Mouse (Mus musculus): ENCODE results near the gene Rbm14. TPM values are rescaled to one million over a fixed set of nuclear protein-coding genes. Genes with fewer than 3 reads are reported as not detected.

Rbm14 gene
- polyA plus RNA-seq, 1 experiment from 2014 or later: 88.6 TPM

- no peak overlapping the region for H3K27ac ChIP-seq (ENCODE audit: low read length)
- H3K27me3 ChIP-seq (ENCODE audit: control insufficient read depth, insufficient read depth, low read depth, low read length): no peaks in the 10 kb centered on the region
- H3K4me1 ChIP-seq (replicated peaks; ENCODE audit: control insufficient read depth, insufficient read depth, low read length): no peaks in the 10 kb centered on the region
- H3K4me3 ChIP-seq (ENCODE audit: low read length): no peak overlapping the region
- no peak overlapping the region for H3K4me2 ChIP-seq (ENCODE audit: low read depth, low read length)
- no peaks in the 10 kb centered on the region for H3K9me3 ChIP-seq (ENCODE audit: control insufficient read depth, low read length)
- 91% methylated on average over 7 of the region's 7 CpGs for WGBS
- H3K9ac ChIP-seq (ENCODE audit: low read length): no peak overlapping the region
- H3K36me3 ChIP-seq (ENCODE audit: control insufficient read depth, insufficient read depth, low read length): peaks cover 38% of the 10 kb centered on the region
- 0 out of 2 replicates have a peak, but pooled peaks have one; percentile 7 for ATAC-seq (ENCODE audit: low read depth)
Measured at GRCm38 (mm10) chr19:4802691-4803091, 8.7 kb downstream of the Rbm14 start.

- no peak overlapping the region for H3K27ac ChIP-seq (ENCODE audit: low read length)
- peaks cover 7% of the 10 kb centered on the region for H3K4me1 ChIP-seq (replicated peaks; ENCODE audit: control insufficient read depth, insufficient read depth, low read length)
- no peak overlapping the region for H3K9ac ChIP-seq (ENCODE audit: low read length)
- H3K27me3 ChIP-seq (ENCODE audit: control insufficient read depth, insufficient read depth, low read depth, low read length): no peaks in the 10 kb centered on the region
- H3K36me3 ChIP-seq (ENCODE audit: control insufficient read depth, insufficient read depth, low read length): peaks cover 38% of the 10 kb centered on the region
- H3K4me2 ChIP-seq (ENCODE audit: low read depth, low read length): no peak overlapping the region
- WGBS: 92% methylated on average over 5 of the region's 5 CpGs
- H3K9me3 ChIP-seq (ENCODE audit: control insufficient read depth, low read length): no peaks in the 10 kb centered on the region
- ATAC-seq (ENCODE audit: low read depth): no peak
- H3K4me3 ChIP-seq (ENCODE audit: low read length): no peak overlapping the region
Measured at GRCm38 (mm10) chr19:4799083-4799482, 12.4 kb downstream of the Rbm14 start.

GRCm38 (mm10) chr19:4797846-4798245 is 13.6 kb downstream of the Rbm14 start:
- Histone ChIP-seq H3K36me3 (ENCODE audit: control insufficient read depth, insufficient read depth, low read length) (peaks cover 29% of the 10 kb centered on the region), H3K4me3 (ENCODE audit: low read length) (no peak overlapping the region), H3K4me2 (ENCODE audit: low read depth, low read length) (no peak overlapping the region), H3K27me3 (ENCODE audit: control insufficient read depth, insufficient read depth, low read depth, low read length) (no peaks in the 10 kb centered on the region), H3K9ac (ENCODE audit: low read length) (no peak overlapping the region), H3K4me1 (replicated peaks; ENCODE audit: control insufficient read depth, insufficient read depth, low read length) (peaks cover 7% of the 10 kb centered on the region), H3K9me3 (ENCODE audit: control insufficient read depth, low read length) (no peaks in the 10 kb centered on the region), H3K27ac (ENCODE audit: low read length) (no peak overlapping the region)
- WGBS: 92% methylated on average over 2 of the region's 2 CpGs
- ATAC-seq (ENCODE audit: low read depth): no peak

- no peak overlapping the region for H3K4me3 ChIP-seq (ENCODE audit: low read length)
- H3K9me3 ChIP-seq (ENCODE audit: control insufficient read depth, low read length): no peaks in the 10 kb centered on the region
- H3K36me3 ChIP-seq (ENCODE audit: control insufficient read depth, insufficient read depth, low read length): peaks cover 21% of the 10 kb centered on the region
- no peaks in the 10 kb centered on the region for H3K27me3 ChIP-seq (ENCODE audit: control insufficient read depth, insufficient read depth, low read depth, low read length)
- WGBS: 54% methylated on average over 1 of the region's 1 CpGs
- no peak for ATAC-seq (ENCODE audit: low read depth)
- H3K27ac ChIP-seq (ENCODE audit: low read length): no peak overlapping the region
- peaks cover 15% of the 10 kb centered on the region for H3K4me1 ChIP-seq (replicated peaks; ENCODE audit: control insufficient read depth, insufficient read depth, low read length)
- no peak overlapping the region for H3K4me2 ChIP-seq (ENCODE audit: low read depth, low read length)
- H3K9ac ChIP-seq (ENCODE audit: low read length): no peak overlapping the region
Measured at GRCm38 (mm10) chr19:4795929-4796328, 15.5 kb downstream of the Rbm14 start.

DNA sequence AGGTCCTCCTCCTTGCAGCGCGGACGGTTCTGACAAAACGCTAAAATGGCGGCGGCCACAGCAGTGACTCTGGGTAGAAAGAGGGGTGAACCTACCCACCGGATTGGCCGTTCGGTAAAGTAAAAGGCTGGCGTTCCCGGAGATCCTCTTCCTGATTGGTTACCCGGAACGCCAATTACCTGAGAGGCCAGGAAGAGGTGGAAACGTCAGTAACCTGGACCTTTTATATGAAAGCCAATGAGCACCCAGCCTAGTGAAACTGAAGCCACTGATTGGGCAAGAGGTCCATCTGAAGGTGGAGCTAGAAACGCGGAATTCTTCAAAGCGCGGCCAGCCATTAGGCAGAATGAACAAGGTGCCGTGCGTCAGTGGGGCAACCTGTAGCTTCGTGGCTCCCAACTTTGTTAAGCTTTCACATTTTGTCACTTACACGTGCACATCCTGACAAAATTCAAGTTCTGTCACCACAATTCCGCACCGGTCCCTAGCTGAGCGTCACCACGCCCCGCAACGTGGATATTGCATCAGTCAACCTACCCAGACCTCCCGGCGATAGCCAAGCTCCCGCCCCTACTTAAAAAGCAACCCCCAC is 17.5 kb downstream of the Rbm14 start, which contains the start of gene Rbm4:
Gene Rbm4, minus strand, starts transcription at position 71 of the 592 bp plus-strand sequence.
- H3K27me3 ChIP-seq (ENCODE audit: control insufficient read depth, insufficient read depth, low read depth, low read length): no peaks in the 10 kb centered on the region

GRCm38 (mm10) chr19:4793281-4793830 is 18.1 kb downstream of the Rbm14 start:
- Histone ChIP-seq H3K9ac (ENCODE audit: low read length) (peak overlapping the region; percentile 72), H3K27me3 (ENCODE audit: control insufficient read depth, insufficient read depth, low read depth, low read length) (no peaks in the 10 kb centered on the region), H3K36me3 (ENCODE audit: control insufficient read depth, insufficient read depth, low read length) (peaks cover 14% of the 10 kb centered on the region), H3K4me3 (ENCODE audit: low read length) (peak overlapping the region; percentile 69), H3K4me1 (replicated peaks; ENCODE audit: control insufficient read depth, insufficient read depth, low read length) (peaks cover 24% of the 10 kb centered on the region), H3K9me3 (ENCODE audit: control insufficient read depth, low read length) (no peaks in the 10 kb centered on the region), H3K27ac (ENCODE audit: low read length) (peak overlapping the region; percentile 72), H3K4me2 (ENCODE audit: low read depth, low read length) (peak overlapping the region; percentile 82)
- ATAC-seq (ENCODE audit: low read depth): peak; percentile 53
- under 1% methylated on average over 16 of the region's 16 CpGs for WGBS

More for the DNA sequence above, 17.5 kb downstream of the Rbm14 start, which contains the start of gene Rbm4:
- Histone ChIP-seq H3K9ac (ENCODE audit: low read length) (peak within 1 kb of the TSS; percentile 72), H3K4me3 (ENCODE audit: low read length) (peak within 1 kb of the TSS; percentile 69), H3K4me1 (replicated peaks; ENCODE audit: control insufficient read depth, insufficient read depth, low read length) (peaks cover 24% of the 10 kb centered on the region), H3K4me2 (ENCODE audit: low read depth, low read length) (peak within 1 kb of the TSS; percentile 82), H3K9me3 (ENCODE audit: control insufficient read depth, low read length) (no peaks in the 10 kb centered on the region), H3K36me3 (ENCODE audit: control insufficient read depth, insufficient read depth, low read length) (peaks cover 14% of the 10 kb centered on the region), H3K27ac (ENCODE audit: low read length) (peak within 1 kb of the TSS; percentile 72)
- under 1% methylated on average over 31 of the region's 31 CpGs for WGBS
- ATAC-seq (ENCODE audit: low read depth): peak; percentile 98

- no peak for ATAC-seq (ENCODE audit: low read depth)
- H3K9me3 ChIP-seq (ENCODE audit: control insufficient read depth, low read length): no peaks in the 10 kb centered on the region
- H3K4me2 ChIP-seq (ENCODE audit: low read depth, low read length): no peak overlapping the region
- 91% methylated on average over 2 of the region's 2 CpGs for WGBS
- no peaks in the 10 kb centered on the region for H3K27me3 ChIP-seq (ENCODE audit: control insufficient read depth, insufficient read depth, low read depth, low read length)
- peaks cover 11% of the 10 kb centered on the region for H3K4me1 ChIP-seq (replicated peaks; ENCODE audit: control insufficient read depth, insufficient read depth, low read length)
- peaks cover 53% of the 10 kb centered on the region for H3K36me3 ChIP-seq (ENCODE audit: control insufficient read depth, insufficient read depth, low read length)
- no peak overlapping the region for H3K4me3 ChIP-seq (ENCODE audit: low read length)
- no peak overlapping the region for H3K27ac ChIP-seq (ENCODE audit: low read length)
- no peak overlapping the region for H3K9ac ChIP-seq (ENCODE audit: low read length)
Measured at GRCm38 (mm10) chr19:4786313-4786712, 25.1 kb downstream of the Rbm14 start.

DNA sequence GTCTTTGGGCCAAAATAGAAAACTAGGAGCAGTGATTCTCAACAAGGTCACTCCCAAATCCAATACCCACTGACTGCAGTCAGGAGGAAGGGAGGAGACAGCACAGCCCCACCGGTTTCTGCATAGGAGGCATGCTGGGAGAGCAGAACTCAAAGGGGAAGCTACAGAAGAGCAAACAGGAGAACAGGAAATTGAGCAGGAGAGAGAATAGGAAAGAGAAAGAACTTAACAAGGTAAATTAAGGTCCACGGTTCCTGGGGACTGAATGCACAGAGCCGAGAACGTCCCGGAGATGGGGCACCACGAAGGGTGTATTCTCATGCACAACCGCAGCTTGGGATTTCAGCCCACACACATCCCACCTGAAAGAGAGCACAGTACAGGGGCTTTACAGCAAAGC is 26.2 kb downstream of the Rbm14 start:
- Histone ChIP-seq H3K9me3 (ENCODE audit: control insufficient read depth, low read length) (no peaks in the 10 kb centered on the region), H3K9ac (ENCODE audit: low read length) (no peak overlapping the region), H3K27me3 (ENCODE audit: control insufficient read depth, insufficient read depth, low read depth, low read length) (no peaks in the 10 kb centered on the region), H3K4me2 (ENCODE audit: low read depth, low read length) (no peak overlapping the region), H3K4me3 (ENCODE audit: low read length) (no peak overlapping the region), H3K4me1 (replicated peaks; ENCODE audit: control insufficient read depth, insufficient read depth, low read length) (peaks cover 3% of the 10 kb centered on the region; the same call in 1 of the 2 replicates), H3K27ac (ENCODE audit: low read length) (no peak overlapping the region), H3K36me3 (ENCODE audit: control insufficient read depth, insufficient read depth, low read length) (peaks cover 51% of the 10 kb centered on the region)
- 77% methylated on average over 7 of the region's 7 CpGs for WGBS
- ATAC-seq (ENCODE audit: low read depth): no peak

- Histone ChIP-seq H3K4me1 (replicated peaks; ENCODE audit: control insufficient read depth, insufficient read depth, low read length) (no peaks in the 10 kb centered on the region), H3K36me3 (ENCODE audit: control insufficient read depth, insufficient read depth, low read length) (peaks cover 52% of the 10 kb centered on the region), H3K4me2 (ENCODE audit: low read depth, low read length) (no peak overlapping the region), H3K9ac (ENCODE audit: low read length) (no peak overlapping the region), H3K9me3 (ENCODE audit: control insufficient read depth, low read length) (no peaks in the 10 kb centered on the region), H3K4me3 (ENCODE audit: low read length) (no peak overlapping the region), H3K27me3 (ENCODE audit: control insufficient read depth, insufficient read depth, low read depth, low read length) (no peaks in the 10 kb centered on the region), H3K27ac (ENCODE audit: low read length) (no peak overlapping the region)
- 85% methylated on average over 2 of the region's 2 CpGs for WGBS
- ATAC-seq (ENCODE audit: low read depth): no peak
Measured at GRCm38 (mm10) chr19:4782891-4783290, 28.5 kb downstream of the Rbm14 start.
